Mouse (Mus musculus) forebrain, embryonic 14.5 days (tissue): Measurements from ENCODE around the gene Ctsf. TPM values are rescaled to one million over a fixed set of nuclear protein-coding genes. Genes with fewer than 3 reads are reported as not detected.
A peak's percentile ranks its signal among the peaks of the same experiment; 100 is the strongest.
"Not testable (repeated sequence)": the region's sequence is repeated elsewhere in the genome, so short reads cannot be mapped to it uniquely, and the experiment has no call there.

Experiments
- ATAC-seq: fragments of 200-750 bp; cut with Nextera tagmentation; 2 replicates; pipeline ENCODE4 v1.8.0; 2017; ENCODE audit warnings: mild to moderate bottlenecking, moderate library complexity
- DNase-seq: peaks from one replicate; pipeline ENCODE4 v3.0.0-alpha.2; 2015; ENCODE audit warnings: low spot score
- H3K27ac ChIP-seq: fragments of 300-500 bp; sonication (generic); 2 replicates; pipeline ENCODE4 v1.5.1; 2014; ENCODE audit warnings: low read depth, mild to moderate bottlenecking, control low read depth, low read length, moderate library complexity
- H3K27me3 ChIP-seq: fragments of 300-500 bp; sonication (generic); replicated peaks from 2 replicates; pipeline ENCODE4 v1.6.1; 2014; ENCODE audit warnings: low read length, control low read depth, mixed read lengths; ENCODE audit not compliant: control insufficient read depth, insufficient read depth
- H3K36me3 ChIP-seq: fragments of 300-500 bp; sonication (generic); 2 replicates; pipeline ENCODE4 v1.6.1; 2014; ENCODE audit warnings: low read length, control low read depth; ENCODE audit not compliant: control insufficient read depth, insufficient read depth
- H3K4me1 ChIP-seq: fragments of 300-500 bp; sonication (generic); 2 replicates; pipeline ENCODE4 v1.6.1; 2014; ENCODE audit warnings: antibody characterized with exemption, low read length, control low read depth; ENCODE audit not compliant: control insufficient read depth, insufficient read depth
- H3K4me2 ChIP-seq: fragments of 300-500 bp; sonication (generic); 2 replicates; pipeline ENCODE4 v1.6.1; 2014; ENCODE audit warnings: mild to moderate bottlenecking, control low read depth, low read length
- H3K4me3 ChIP-seq: fragments of 300-500 bp; sonication (generic); 2 replicates; pipeline ENCODE4 v1.5.1; 2014; ENCODE audit warnings: low read depth, low read length, control low read depth
- H3K9ac ChIP-seq: fragments of 300-500 bp; sonication (generic); 2 replicates; pipeline ENCODE4 v1.6.1; 2014; ENCODE audit warnings: mild to moderate bottlenecking, low read length, control low read depth, moderate library complexity
- H3K9me3 ChIP-seq: fragments of 300-500 bp; sonication (generic); replicated peaks from 2 replicates; pipeline ENCODE4 v1.6.1; 2016; ENCODE audit warnings: low read length, control low read depth, mixed read lengths; ENCODE audit not compliant: control insufficient read depth
- WGBS: fragments of 180-500 bp; shearing (Covaris S2); extraction: QIAGEN DNeasy Blood & Tissue Kit; methylation state at CpG from one replicate; pipeline ENCODE4 v1.1.7; 2014; 5-methylcytosine and 5-hydroxymethylcytosine counted together
- polyA plus RNA-seq: library from polyadenylated mRNA; unstranded; fragments of >200 nt; fragmentation: Nextera tagmentation; extraction: Ambion mirVana; gene quantifications from 2 replicates; pipeline ENCODE4 v1.2.1, GENCODE M21; 2014

The Ctsf gene
- polyA plus RNA-seq, 1 experiment from 2014 or later: 43.9 TPM

DNA sequence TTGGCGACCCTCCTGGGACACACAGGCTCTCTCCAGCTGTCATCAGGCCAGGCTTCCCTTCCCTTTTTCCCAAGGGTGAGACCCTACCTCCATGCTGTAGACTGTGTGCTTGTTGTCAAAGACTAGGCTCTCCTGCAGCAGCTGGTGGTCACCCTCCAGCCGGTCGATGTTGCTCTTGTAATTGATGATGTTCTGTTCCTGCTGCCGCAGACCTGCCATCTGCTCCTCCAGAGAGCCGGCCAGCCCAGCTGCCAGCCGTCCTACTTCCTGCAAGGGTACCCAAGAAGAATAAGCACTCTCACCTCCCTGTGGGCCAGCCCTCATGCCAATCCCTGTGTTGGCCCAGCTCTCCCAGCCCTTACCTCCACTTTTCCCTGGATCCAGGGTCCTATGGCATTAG, 8.1 kb downstream of the Ctsf start:
- no peak for DNase-seq
- no peaks in the 10 kb centered on the region for H3K27me3 ChIP-seq

DNA sequence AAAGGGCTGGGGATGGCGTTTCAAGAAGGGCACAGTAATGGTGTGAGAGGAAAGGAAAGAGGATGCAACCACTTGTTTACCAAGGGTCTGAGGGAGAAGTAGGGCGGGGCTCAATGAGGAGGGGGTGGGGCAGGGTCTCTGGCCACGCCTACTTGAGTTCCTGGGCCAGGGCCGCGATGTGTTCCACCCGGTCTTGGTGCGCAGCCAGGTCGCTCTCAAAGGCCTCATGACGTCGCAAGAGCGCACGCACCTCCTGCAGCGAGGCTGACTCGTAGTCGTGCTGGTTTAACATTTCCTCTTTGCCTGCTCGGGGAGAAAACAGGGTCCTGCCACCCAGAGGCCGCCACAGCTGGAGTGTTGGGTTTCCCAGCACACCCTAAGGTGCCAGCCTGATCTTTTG, 10.2 kb downstream of the Ctsf start:
- H3K9me3 ChIP-seq: no peaks in the 10 kb centered on the region
- H3K4me3 ChIP-seq: no peak overlapping the region
- peak overlapping the region; percentile 23; the same call in 1 of the 2 replicates for H3K4me2 ChIP-seq
- H3K9ac ChIP-seq: no peak overlapping the region
- H3K4me1 ChIP-seq: no peaks in the 10 kb centered on the region
- no peaks in the 10 kb centered on the region for H3K27me3 ChIP-seq
- 3% methylated on average over 17 of the region's 17 CpGs for WGBS
- no peaks in the 10 kb centered on the region for H3K36me3 ChIP-seq
- DNase-seq (peak; percentile 46), ATAC-seq (no peak)
- no peak overlapping the region for H3K27ac ChIP-seq

More for the DNA sequence above, 8.1 kb downstream of the Ctsf start:
- WGBS: 75% methylated on average over 6 of the region's 6 CpGs
- no peak for ATAC-seq
- Histone ChIP-seq H3K4me3 (no peak overlapping the region), H3K36me3 (no peaks in the 10 kb centered on the region), H3K4me2 (no peak overlapping the region), H3K9me3 (no peaks in the 10 kb centered on the region), H3K9ac (no peak overlapping the region), H3K27ac (no peak overlapping the region), H3K4me1 (no peaks in the 10 kb centered on the region)

GRCm38 (mm10) chr19:4874613-4875012, 19.7 kb downstream of the Ctsf start:
- not testable (repeated sequence) for H3K9ac ChIP-seq, H3K27ac ChIP-seq, H3K4me3 ChIP-seq, DNase-seq, ATAC-seq, H3K4me2 ChIP-seq, H3K9me3 ChIP-seq, H3K27me3 ChIP-seq, H3K4me1 ChIP-seq, H3K36me3 ChIP-seq
- WGBS: 100% methylated on average over 1 of the region's 1 CpGs

DNA sequence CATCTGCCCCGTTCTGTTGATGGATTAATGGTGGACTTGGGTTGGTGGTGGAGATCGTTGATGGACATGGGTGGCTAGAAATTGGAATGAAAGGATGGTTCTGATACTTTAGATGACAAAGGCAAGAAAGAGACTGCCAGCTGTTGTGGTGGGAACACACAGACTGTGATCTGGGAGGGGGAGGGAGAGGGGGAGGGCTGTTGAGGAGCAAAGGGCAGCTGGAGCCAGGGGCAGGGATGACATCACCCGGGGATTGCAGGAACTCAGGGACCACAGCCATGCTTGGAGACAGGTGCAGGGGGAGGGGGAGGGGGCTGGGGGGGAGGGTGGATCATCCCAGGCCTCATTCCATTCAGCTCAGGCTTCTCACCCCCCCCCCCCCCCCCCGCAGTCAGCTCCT, 21.3 kb downstream of the Ctsf start:
- Histone ChIP-seq H3K36me3 (no peaks in the 10 kb centered on the region), H3K4me2 (no peak overlapping the region), H3K4me3 (no peak overlapping the region), H3K27me3 (no peaks in the 10 kb centered on the region), H3K4me1 (peaks cover 7% of the 10 kb centered on the region), H3K9me3 (no peaks in the 10 kb centered on the region), H3K27ac (no peak overlapping the region), H3K9ac (no peak overlapping the region)
- 64% methylated on average over 3 of the region's 4 CpGs for WGBS
- ATAC-seq: no peak
- DNase-seq: no peak

DNA sequence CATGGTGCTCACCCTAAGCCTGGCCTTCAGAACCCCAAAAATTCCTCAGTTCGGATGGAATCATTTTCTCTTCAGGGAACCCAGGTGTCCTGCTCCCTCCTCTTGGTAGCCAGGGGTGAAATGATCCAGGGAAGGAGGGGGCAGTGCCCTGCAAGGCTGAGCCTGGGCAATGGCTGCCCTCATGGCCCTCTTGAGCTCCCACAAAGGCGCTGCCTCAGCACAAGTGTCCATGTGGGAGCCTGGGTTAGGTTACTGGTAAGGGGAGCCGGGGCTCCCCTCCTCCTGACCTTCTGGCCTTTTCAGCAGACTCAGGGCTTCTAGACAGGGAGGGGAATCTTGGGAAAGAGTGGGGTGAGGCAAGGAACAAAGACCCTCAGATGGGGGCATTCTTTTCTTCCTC, 21.8 kb downstream of the Ctsf start:
- peaks cover 7% of the 10 kb centered on the region for H3K4me1 ChIP-seq
- H3K9me3 ChIP-seq: no peaks in the 10 kb centered on the region
- DNase-seq (no peak), ATAC-seq (no peak)
- no peaks in the 10 kb centered on the region for H3K27me3 ChIP-seq
- H3K4me3 ChIP-seq: no peak overlapping the region
- H3K36me3 ChIP-seq: no peaks in the 10 kb centered on the region
- H3K27ac ChIP-seq: no peak overlapping the region
- no peak overlapping the region for H3K9ac ChIP-seq
- no peak overlapping the region for H3K4me2 ChIP-seq
- WGBS: 74% methylated on average over 3 of the region's 3 CpGs

GRCm38 (mm10) chr19:4877785-4878184, 22.9 kb downstream of the Ctsf start, which contains the start of gene Actn3:
Actn3 (minus strand) TSS chr19:4877909.
- DNase-seq (no peak), ATAC-seq (no peak)
- Histone ChIP-seq H3K36me3 (no peaks in the 10 kb centered on the region), H3K4me1 (peaks cover 7% of the 10 kb centered on the region), H3K27me3 (no peaks in the 10 kb centered on the region), H3K27ac (0 out of 2 replicates have a peak within 1 kb of the TSS, but pooled peaks have one; percentile 16), H3K4me3 (peak within 1 kb of the TSS; percentile 89), H3K9ac (peak within 1 kb of the TSS; percentile 93), H3K9me3 (no peaks in the 10 kb centered on the region), H3K4me2 (peak within 1 kb of the TSS; percentile 65)
- WGBS: 5% methylated on average over 17 of the region's 17 CpGs

GRCm38 (mm10) chr19:4878405-4879323, 23.7 kb downstream of the Ctsf start, which contains the start of gene Zdhhc24:
Zdhhc24 (plus strand) TSS chr19:4878668.
- H3K9me3 ChIP-seq: no peaks in the 10 kb centered on the region
- H3K4me1 ChIP-seq: peaks cover 7% of the 10 kb centered on the region
- H3K27me3 ChIP-seq: no peaks in the 10 kb centered on the region
- H3K36me3 ChIP-seq: no peaks in the 10 kb centered on the region
- H3K4me3 ChIP-seq: peak within 1 kb of the TSS; percentile 89
- peak; percentile 99 for ATAC-seq
- H3K4me2 ChIP-seq: peak within 1 kb of the TSS; percentile 65
- peak; percentile 97 for DNase-seq
- 2% methylated on average over 52 of the region's 52 CpGs for WGBS
- peak within 1 kb of the TSS; percentile 93 for H3K9ac ChIP-seq
- H3K27ac ChIP-seq: 0 out of 2 replicates have a peak within 1 kb of the TSS, but pooled peaks have one; percentile 16

GRCm38 (mm10) chr19:4879324-4879703, 24.4 kb downstream of the Ctsf start:
- ATAC-seq (no peak), DNase-seq (no peak)
- WGBS: 66% methylated on average over 10 of the region's 10 CpGs
- Histone ChIP-seq H3K4me2 (peak overlapping the region; percentile 65), H3K4me1 (peaks cover 7% of the 10 kb centered on the region), H3K9me3 (no peaks in the 10 kb centered on the region), H3K9ac (peak overlapping the region; percentile 93), H3K27me3 (no peaks in the 10 kb centered on the region), H3K36me3 (no peaks in the 10 kb centered on the region), H3K27ac (no peak overlapping the region), H3K4me3 (peak overlapping the region; percentile 89)

DNA sequence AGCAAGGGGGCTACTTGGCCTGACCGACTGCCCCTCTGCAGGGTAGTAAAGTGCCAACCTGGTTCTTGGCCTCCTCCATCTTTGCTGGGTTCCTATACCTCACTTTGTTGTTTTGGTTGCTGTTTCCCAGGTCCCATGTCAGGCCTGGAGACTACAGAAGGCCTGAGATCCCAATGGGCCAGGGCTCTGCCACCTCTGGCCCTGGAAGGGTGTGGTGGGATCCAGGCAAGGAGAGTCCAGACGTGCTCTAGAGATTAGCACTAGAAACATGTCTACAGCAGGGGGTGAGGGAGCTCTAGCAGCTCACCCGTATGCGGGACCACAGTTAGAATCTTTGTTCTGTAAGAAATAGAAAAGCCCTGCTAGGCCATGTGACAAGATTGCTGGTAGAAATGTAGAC, 29.0 kb downstream of the Ctsf start:
- no peak overlapping the region for H3K4me3 ChIP-seq
- no peak overlapping the region for H3K9ac ChIP-seq
- 79% methylated on average over 4 of the region's 4 CpGs for WGBS
- no peaks in the 10 kb centered on the region for H3K9me3 ChIP-seq
- no peaks in the 10 kb centered on the region for H3K4me1 ChIP-seq
- no peaks in the 10 kb centered on the region for H3K36me3 ChIP-seq
- ATAC-seq: no peak
- no peak overlapping the region for H3K4me2 ChIP-seq
- H3K27ac ChIP-seq: no peak overlapping the region
- DNase-seq: no peak
- no peaks in the 10 kb centered on the region for H3K27me3 ChIP-seq
